Mouse (Mus musculus): Measurements from ENCODE around the gene Elovl3.
"Not testable (repeated sequence)": the region's sequence is repeated elsewhere in the genome, so short reads cannot be mapped to it uniquely, and the experiment has no call there.

Elovl3 gene

DNA sequence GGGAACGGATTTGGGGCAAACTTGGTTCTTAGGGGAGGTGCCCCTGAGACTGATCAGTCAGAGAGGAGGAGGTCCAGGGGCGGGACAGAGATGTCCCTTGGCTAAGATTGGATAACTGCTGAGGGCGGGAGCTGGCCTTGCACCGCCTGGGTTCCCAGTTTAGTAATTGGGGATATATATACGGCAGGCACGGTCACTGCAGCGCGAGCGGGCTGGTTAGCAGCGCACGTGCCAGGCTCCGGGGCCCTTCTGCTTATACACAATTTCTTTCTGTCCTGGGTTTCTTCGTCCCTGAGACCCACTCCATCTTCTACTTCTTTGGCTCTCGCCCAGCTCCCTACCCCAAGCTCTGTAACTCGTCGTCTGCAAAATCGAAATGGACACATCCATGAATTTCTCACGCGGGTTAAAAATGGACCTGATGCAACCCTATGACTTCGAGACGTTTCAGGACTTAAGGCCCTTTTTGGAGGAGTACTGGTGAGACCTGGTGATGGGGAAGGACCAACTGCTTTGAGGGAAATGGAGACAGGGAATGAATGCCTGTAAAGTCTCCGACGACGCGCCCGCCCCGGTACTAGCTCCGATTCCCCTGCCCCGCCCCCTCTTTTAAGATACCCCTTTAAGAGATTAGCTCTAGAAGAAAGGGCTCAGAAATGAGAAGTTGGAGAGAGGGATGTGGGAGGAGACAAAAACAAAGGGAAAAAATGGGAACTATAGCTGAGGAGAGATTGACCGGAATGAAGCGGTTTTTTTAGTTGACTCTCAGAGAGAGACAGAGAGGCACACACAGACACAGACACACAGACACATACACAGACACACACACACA lies at the start of gene Elovl3:
Gene Elovl3, plus strand, starts transcription at position 204 of the 832 bp plus-strand sequence.
- peak in 1 of 2 experiments; percentile 26 for DNase-seq (ENCODE audit: low spot score in 2 of 2)

DNA sequence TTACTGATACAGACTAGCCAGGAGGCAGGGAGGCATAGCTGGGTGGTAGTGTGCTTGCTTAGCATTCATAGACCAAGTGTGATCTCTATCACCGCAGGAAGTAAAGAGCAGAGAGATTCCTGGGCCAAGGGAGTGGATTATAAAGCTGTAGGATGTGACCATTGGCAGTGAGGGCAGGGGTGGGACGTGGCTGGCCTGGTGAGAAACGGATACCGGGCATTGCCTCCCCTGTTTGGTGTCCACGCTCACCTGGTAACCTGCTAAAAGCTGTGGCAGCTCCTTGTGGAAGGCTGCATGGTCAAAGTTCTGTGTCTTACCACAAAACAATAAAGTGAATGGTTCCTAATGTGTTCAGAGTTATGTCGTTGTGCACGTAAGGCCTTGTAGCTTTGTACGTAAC lies 46.5 kb upstream of the Elovl3 start:
- no peak for DNase-seq (ENCODE audit: low spot score in 2 of 2)

- DNase-seq (ENCODE audit: low spot score in 2 of 2): no peak
Observed at GRCm38 (mm10) chr19:46086337-46086736, 45.4 kb upstream of the Elovl3 start.

DNA sequence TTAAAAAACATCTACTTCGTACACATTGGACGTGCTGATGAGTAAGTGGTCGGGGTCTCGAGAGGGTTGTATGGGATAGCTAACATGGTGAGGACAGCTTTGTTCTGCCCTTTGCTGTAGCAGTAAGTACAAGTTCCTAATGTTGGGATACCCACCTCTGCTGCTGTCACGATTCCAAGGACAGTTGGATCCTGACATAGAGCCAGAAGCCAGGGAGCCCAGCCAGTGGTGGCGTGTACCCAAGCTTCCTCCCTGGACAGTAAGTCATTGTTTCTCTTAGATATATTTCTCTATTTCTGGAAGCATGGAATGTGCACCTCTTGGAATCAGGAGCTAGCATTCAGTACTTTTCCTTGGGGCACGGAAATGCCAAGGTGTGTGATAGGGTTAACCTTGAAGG lies 43.8 kb upstream of the Elovl3 start:
- DNase-seq (ENCODE audit: low spot score in 2 of 2): no peak

DNA sequence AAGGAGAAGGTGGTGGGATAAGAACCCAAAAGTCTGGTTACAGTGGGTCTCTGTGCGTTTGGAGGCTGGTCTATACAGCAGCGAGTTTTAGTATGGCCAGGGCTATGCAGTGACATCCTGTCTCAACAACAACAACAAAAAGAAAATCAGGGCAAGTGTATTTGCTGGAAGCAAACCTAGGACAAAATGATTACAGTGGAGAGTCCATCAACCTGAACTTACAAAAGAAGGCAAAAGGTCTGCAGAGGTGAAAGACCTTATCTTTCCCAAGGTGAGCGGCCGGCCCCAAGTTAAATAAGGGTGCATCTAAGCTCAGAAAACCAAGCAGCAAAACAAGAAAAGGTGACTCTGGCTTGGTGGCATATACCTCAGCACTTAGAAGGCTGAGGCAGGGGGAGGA lies 40.1 kb upstream of the Elovl3 start:
- DNase-seq (ENCODE audit: low spot score in 2 of 2): no peak

DNA sequence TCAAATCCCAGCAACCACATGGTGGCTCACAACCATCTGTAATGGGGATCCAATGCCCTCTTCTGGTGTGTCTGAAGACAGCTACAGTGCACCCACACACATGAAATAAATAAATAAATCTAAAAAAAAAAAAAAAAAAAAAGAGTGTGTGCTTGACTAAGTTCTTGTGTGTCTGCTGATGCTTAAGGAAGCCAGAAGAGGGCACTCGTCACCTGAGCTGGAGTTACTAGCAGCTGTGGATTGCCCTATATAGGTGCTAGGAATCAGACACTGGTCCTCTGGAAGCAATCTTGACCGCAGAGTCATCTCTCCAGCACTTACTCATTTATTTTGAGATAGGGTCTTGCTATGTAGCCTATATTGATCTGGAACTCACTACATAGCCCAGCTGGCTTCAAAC lies 37.6 kb upstream of the Elovl3 start:
- no peak for DNase-seq (ENCODE audit: low spot score in 2 of 2)

DNA sequence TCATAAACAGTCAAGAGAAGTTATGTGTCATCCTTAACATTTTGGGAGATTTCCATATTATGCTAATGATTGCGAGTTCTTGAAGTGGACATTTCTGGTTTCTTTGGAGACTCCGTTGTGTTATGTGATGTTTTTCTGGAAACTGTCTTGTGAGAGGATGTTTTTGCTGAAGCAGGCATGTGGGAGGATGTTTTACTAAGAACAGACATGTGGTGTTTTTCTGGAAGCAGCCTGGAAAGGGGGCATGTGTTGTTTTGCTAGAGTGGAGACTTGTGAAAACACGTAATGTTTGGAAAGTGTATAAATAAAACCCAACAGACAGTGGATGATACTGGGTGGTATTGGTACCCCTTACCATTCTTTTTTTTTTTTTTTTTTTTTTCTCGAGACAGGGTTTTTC lies 36.4 kb upstream of the Elovl3 start:
- no peak for DNase-seq (ENCODE audit: low spot score in 2 of 2)

DNA sequence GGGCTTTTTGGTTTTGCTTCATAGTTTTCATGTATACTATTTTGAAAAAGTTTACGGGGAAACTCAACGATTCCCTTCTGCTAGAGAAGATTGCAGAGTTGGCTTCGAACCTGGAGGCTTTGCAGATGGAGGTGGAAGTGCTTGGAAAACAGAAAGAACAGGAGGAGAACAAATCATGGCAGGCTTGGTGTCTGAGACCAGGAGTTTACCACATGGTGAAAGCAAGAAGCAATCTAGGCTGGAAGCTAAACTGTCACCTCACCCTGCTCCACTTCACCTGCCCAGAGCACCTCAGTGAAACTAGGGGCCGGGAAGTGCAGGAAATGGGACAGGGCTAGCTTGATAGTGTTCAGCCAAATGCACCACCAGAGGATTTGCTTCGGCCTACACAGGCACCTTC lies 35.3 kb upstream of the Elovl3 start:
- no peak for DNase-seq (ENCODE audit: low spot score in 2 of 2)

- no peak for DNase-seq (ENCODE audit: low spot score in 2 of 2)
Observed at GRCm38 (mm10) chr19:46099561-46099960, 32.1 kb upstream of the Elovl3 start.

- DNase-seq (ENCODE audit: low spot score in 2 of 2): no peak
Observed at GRCm38 (mm10) chr19:46103437-46104186, 28.1 kb upstream of the Elovl3 start.

GRCm38 (mm10) chr19:46104187-46104557 lies 27.5 kb upstream of the Elovl3 start:
- no peak for DNase-seq (ENCODE audit: low spot score in 2 of 2)

DNA sequence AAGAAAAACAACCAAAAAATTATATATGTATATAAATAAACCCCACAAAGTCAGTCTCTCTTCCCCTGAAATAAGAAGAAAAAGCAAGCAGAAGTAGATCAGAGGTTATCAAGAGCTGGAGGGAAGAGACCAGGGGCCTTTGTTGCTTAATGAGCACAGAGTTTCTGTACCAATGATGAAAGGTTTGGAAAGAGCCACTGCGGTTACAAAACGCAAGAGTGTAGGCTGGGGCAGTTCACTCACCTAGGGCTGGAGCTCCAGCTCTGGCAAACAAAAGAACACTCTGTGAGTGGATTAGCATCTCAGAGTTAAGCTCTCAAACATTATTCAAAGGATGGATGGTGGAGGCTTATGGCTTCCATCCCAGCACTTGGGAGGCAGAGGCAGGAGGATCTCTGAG lies 21.5 kb upstream of the Elovl3 start:
- DNase-seq (ENCODE audit: low spot score in 2 of 2): no peak

DNA sequence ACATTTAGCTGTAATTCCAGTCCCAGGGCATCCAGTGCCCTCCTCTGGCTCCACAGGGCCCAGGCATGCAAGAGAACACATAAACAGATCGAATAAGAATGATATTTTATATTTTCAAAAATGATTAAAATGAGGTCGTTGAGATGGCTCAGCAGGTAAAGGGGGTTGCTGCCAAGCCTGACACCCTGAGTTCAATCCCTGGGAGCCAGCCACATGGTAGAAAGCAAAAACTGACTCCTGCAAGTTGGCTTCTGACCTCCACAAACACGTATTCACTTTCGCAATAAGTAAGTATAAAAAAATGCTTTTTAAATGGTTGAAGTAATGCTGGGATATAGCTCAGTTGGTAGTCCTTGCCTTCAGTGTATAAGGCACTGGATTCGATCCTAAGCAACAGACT lies 20.9 kb upstream of the Elovl3 start:
- no peak for DNase-seq (ENCODE audit: low spot score in 2 of 2)

DNA sequence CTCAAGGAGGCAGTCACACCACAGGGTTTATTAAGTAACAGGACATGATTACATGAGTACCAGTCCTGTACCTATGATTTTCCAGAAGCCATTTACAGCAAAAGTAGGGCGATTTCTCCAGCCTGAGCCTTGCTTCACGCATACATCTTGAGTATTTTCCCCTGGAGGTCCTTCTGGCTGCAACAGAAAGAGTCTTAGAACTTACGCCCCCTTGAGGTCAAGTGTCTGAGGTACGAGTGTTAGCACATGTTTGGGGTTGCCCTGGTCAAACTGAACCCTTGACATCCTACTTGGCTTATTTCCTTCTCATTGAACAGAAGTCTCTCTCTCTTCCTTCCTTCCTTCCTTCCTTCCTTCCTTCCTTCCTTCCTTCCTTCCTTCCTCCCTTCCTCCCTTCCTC lies 17.1 kb upstream of the Elovl3 start:
- DNase-seq (ENCODE audit: low spot score in 2 of 2): no peak

DNA sequence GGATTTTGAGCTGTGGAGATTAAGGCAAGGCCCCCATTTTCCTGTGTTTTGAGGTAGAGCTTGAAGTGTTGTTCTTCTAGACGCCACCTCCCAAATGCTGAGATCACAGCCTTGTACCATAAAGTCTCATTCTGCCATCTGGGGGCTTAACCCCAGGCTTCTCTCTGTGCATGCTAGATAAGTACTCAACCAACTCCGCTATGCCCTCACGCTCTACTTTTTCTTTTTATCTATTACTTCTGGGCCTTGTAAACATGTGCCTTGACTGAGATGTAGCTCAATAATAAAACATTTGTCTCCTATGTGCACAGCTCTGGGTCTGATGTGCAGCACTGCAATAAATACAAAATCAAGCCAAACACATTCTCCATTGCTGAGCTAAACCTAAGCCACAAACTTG lies 12.2 kb upstream of the Elovl3 start:
- no peak for DNase-seq (ENCODE audit: low spot score in 2 of 2)

DNA sequence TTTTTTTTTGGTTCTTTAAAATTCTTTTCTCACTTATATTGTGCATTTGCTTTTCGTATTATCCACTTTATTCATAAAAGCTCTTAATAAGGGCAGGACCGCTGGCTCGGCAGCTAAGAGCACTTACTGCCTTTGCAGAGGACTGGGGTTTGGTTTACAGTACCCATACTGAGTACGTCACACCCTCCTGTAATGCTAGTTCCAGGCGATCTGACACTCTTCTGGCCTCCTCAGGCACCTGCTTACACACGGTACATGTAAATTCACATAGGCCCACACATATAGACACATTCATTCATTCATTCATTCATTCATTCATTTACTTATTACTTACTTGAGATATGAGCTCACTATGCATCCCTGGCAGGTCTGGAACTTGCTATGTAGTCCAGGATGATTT lies 10.8 kb upstream of the Elovl3 start:
- no peak for DNase-seq (ENCODE audit: low spot score in 2 of 2)

DNA sequence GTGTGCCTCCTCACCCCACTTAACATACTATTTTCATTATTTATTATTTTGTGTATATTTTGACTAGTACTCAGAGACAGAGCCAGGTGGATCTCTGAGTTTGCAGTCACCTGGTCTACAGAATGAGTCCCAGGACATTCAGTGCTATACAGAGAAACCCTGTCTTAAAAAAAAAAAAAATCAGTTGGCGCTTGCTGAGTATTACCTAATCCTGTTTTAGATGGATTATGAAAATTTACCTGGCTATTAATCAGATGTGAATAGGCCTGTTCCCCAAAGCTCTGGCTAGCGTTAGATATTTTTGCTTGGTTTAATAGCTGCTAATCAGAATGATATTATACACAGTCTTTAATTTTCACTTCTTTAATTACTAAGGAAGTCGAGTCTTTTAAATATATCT lies 7.8 kb upstream of the Elovl3 start:
- DNase-seq (ENCODE audit: low spot score in 2 of 2): no peak

- DNase-seq (ENCODE audit: low spot score in 2 of 2): no peak
Observed at GRCm38 (mm10) chr19:46124651-46125050, 7.0 kb upstream of the Elovl3 start.

DNA sequence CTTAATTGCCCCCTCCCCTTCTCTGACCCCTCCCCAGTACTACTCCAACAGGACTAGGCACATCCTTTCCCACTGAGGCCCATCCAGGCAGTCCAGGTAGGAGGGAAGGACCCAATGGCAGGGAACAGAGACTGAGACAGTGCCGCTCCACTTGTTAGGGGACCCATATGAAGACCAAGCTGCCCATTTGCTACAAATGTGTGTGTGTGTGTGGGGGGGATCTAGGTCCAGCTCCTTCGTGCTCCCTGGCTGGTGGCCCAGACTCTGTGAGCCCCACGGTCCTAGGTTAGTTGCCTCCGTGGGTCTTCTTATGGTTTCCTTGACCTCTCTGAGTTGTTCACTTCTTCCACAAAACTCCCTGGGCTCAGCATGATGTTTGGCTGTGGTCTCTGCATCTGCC lies 5.4 kb upstream of the Elovl3 start:
- no peak for DNase-seq (ENCODE audit: low spot score in 2 of 2)

- DNase-seq (ENCODE audit: low spot score in 2 of 2): not testable (repeated sequence)
Observed at GRCm38 (mm10) chr19:46129737-46130136, 2.0 kb upstream of the Elovl3 start.

DNA sequence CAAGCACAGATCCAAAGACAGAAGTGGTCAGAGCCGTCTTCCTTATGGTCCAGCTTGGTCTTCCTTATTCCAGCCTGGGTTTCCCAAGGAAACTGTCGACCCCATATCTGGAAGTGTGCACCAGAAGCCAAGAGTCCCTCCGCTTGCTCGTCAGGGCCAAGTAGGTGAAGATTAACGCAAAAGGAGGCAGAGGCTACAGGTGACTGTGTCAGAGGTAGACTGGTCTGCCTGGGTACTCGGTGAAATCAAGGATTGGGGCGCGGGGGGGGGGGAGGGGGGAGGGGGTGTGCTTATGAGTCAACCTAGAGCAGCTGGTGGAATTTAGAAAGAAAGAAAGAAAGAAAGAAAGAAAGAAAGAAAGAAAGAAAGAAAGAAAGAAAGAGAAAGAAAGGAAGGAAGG lies 414 bp upstream of the Elovl3 start:
- DNase-seq (ENCODE audit: low spot score in 2 of 2): no peak

DNA sequence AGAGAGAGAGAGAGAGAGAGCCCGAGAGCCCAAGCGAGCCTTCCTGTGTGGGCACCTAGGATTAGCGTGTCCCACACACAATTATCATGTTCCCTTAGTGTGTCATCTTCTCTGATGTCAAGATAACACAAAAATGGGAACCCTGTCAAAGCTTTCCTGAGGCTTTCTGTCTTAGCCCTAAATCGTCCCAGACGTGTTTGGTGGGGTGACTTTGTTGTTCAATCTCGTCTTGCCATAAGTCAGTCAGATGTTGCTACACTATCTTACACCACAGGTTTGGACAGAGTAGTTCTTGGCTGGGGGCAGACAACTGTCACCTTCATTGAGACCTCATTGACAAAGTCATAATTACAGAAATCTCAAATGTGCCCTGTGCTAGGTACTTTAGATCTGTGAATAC lies 880 bp downstream of the Elovl3 start:
- DNase-seq (ENCODE audit: low spot score in 2 of 2): no peak

GRCm38 (mm10) chr19:46135297-46135696 lies 3.6 kb downstream of the Elovl3 start:
- peak; percentile 79 to 83 for DNase-seq (ENCODE audit: low spot score in 2 of 2)

Data from urinary bladder, adult 18-20 months (tissue).